Mouse (Mus musculus) lung, postnatal 36 days (tissue): Measurements from ENCODE around the gene Kctd2.
"Not testable (repeated sequence)": the region's sequence is repeated elsewhere in the genome, so short reads cannot be mapped to it uniquely, and the experiment has no call there.

Experiments used
- DNase-seq: peaks from one replicate; pipeline ENCODE4 v3.0.0; 2022; ENCODE audit warnings: mixed read lengths

Gene Kctd2

DNA sequence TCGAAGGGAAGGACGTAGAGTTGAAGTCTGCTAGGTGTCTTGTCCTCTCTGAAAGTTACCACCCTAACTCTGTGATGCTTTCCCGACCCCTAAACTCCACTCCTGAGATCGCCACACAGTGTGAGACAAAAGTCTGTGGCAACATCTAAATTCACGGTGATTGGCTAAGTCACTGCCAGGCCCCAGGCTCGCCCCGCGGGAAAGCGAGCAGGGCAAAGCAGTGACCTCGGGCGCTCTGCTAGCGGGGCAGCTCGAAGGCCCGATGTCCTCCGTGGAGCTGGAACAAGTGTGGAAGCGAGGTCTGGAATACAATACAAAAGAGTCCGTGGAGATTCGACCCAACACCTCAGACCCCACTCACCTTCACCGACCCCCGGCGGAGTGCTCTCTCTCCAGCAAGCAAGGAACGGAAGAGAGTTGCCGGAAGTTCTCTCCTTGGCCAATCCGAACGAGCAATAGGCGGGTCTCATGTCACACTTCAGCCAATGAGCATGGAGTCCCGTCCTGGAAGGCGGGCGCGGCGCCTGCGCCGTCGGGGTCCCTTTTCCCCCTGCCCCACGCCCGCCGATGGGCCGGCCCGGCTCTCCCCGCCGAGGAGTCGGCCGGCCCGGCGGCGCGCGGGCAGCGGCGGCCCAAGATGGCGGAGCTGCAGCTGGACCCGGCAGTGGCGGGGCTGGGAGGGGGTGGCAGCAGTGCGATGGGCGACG, at the start of gene Kctd2, which contains the start of gene Atp5h:
Gene Kctd2, plus strand, starts transcription at position 598 of the 707 bp plus-strand sequence.
Gene Atp5h, minus strand, starts transcription at position 432 of the 707 bp plus-strand sequence.
- DNase-seq = peak; percentile 97

DNA sequence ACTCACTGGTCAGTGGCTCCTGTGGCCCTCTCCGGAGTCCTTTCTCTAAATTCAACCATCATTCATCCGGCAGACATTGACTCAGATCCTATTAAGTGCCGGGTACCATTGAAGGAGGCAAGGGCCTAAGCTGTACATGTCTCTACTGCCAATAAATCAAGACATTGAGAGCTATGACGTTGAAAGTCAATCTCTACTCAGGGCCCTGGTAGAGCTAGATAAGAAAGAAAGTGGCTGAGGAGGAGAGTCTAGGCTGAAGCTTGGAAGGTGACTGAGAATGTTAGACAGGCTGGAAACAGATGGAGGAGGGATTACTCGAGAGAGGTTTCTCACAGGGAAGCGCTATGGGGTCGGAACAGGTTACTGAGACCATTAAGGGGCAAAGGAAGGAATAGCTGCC, 49.6 kb upstream of the Kctd2 start:
- DNase-seq = no peak

DNA sequence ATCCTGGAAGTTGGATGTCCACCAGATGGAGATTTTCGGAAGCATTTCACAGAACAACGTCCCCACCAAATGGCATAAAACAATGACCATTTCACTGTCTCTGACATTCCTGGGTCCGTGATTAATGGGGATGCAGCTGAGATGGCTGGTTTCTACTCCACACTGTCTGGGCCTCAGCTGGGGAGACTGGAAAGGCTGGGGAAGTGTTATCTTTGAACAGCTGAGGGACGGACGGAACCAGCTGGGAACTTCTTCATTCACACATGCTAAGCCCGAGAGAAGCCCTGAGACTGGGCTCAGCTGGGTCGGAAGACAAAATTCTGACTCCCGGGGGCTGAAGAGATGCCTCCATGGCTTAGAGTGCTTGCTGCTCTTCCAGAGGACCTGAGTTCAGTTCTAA, 48.6 kb upstream of the Kctd2 start:
- no peak for DNase-seq

DNA sequence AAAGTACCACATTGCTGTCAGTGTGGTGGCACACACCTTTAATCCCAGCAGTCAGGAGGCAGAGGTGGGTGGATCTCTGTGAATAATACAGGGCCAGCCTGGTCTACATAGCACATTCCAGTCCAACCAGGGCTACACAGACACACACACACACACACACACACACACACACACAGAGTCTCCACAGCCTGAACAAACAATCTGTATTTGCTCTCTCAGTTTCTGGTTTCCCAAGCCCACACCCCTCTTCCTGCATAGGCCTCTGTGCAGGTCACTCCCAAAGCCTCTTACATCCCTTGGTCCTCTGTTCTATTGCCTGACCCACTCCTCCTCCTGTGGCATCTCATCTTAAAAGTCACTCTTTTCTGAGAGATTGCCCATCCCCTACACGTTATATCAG, 47.9 kb upstream of the Kctd2 start:
- no peak for DNase-seq

DNA sequence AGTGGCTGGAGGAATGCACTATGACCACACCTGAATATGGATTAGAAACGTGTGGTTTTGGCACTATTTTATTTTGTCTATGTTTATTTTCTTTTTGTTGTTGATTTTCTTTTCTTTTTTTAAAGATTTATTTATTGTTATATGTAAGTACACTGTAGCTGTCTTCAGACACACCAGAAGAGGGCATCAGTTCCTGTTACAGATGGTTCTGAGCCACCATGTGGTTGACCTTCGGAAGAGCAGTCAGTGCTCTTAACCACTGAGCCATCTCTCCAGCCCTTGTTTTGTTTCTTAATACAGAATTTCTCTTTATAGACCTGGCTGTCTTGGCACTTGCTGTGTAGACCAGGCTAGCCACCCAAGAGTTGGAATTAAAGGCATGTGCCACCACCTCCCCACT, 47.2 kb upstream of the Kctd2 start:
- no peak for DNase-seq

GRCm38 (mm10) chr11:115373805-115374694, 45.9 kb upstream of the Kctd2 start:
- DNase-seq = peak; percentile 79

DNA sequence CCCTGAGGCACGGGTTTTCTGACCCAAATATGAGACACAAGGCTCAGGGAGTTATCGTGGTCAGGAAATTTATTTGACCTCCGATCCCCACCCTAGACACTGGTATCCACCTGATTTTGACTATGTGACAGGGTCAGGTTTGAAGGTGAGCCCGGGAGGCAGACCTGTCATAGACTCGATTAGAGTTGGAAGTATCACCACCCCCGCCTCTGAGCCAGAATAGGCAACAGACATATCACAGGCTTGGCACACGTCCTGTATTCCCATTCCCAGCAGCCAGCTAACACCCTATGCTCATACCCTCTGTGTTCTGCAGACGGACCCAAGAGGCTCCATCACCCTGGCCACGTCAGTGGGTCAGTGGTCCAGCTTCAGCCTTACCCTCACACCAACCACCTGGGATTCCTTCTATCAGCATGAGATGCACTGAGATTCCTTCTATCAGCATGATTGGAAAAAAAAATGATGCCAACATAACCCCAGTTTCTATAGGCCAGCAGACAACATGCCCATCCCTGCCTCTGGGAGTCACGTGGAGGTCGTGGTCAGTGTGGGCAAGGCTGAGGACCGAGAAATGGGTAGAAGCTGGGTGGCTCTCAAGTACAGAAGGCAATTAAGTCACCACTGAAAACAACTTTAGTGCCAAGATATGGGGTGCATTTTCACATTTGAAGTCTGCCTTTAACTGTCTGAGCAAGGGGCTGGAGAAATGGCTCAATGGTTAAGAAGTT, 45.1 kb upstream of the Kctd2 start:
- no peak for DNase-seq

GRCm38 (mm10) chr11:115376722-115377121, 43.2 kb upstream of the Kctd2 start:
- no peak for DNase-seq

GRCm38 (mm10) chr11:115377254-115377653, 42.7 kb upstream of the Kctd2 start:
- no peak for DNase-seq

GRCm38 (mm10) chr11:115377854-115378253, 42.1 kb upstream of the Kctd2 start:
- no peak for DNase-seq

- no peak for DNase-seq
These were observed 38.7 kb upstream of the Kctd2 start for GRCm38 (mm10) chr11:115381276-115381675.

- peak; percentile 96 for DNase-seq
These were observed 38.0 kb upstream of the Kctd2 start, which contains the start of gene Cdr2l for GRCm38 (mm10) chr11:115381743-115382539. Gene Cdr2l (plus strand): TSS chr11:115381916.

DNA sequence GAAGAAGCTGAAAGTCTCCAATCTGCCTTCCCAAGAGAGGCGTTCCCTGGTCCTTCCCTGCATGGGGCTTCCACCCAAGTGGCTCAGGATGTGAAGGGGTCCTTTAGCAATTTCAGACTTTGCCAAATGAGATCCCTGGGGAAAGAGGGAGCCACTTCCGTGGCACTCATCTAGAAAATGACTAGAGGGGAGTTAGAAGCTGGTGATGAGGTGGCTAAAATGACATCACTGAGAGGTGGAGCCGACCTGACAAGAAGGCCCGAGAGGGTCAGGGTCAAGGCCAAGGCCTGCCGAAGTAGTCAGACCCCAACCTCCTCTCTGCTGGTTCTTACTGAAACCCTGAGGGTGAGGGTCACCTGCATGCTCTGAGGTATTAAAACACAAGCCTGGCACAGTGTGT, 37.0 kb upstream of the Kctd2 start:
- no peak for DNase-seq

DNA sequence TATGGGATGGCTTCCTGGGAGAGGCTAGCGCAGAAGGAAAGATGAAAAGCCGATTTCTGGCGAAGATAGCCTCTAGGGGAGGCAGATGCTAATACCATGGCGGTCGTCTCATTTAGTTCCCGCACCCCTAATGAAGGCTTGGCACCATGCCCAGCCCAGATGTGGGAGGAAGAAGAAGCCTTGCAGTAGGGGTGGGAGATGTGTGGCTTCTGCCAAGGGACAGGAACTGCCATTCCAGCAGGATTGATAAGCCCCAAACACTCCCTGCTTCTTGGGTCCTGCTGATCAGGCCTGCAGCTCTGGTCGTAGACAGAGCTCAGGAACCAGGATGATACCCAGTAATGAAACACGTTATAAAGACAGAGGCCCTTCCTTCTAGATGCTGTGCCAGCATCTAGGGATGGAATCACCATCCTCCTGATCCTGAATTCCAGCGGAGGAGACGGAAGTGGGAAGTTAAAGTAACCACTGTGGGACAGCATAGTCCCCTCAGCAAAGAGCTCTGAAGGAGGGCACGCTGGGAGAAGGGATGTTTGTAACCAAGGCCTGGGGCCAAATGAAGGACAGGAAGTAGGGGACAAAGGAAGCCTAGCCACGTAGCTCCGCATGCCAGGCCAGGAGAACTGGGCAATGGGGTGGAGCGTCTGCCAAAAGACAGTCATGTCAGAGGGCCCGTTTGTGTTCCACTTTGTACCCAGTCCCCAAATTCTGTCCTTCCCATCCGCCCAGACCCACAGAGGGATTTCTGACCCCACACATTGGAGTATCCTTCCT, 36.0 kb upstream of the Kctd2 start:
- DNase-seq = peak; percentile 58

DNA sequence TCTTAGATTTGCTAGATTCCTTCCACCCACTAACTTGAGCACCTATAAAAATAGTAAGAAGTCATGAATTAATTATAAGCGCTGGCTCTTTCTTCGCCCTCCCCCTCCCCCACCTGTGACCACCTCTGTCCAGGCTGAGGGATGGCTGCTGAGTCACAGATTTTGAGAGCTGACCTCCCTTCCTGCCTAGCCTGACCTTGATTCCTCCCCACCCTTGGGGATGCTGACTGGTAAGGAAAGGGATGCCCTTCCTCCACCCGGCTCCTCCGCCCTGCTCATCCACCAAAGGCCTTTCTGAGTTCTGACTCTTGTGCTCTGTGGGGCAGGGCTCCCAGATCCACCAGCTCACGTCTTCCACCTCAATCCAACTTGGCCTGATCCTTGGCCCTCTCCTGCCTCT, 35.3 kb upstream of the Kctd2 start:
- no peak for DNase-seq

- DNase-seq = not testable (repeated sequence)
These were observed 33.1 kb upstream of the Kctd2 start for GRCm38 (mm10) chr11:115386859-115387258.

DNA sequence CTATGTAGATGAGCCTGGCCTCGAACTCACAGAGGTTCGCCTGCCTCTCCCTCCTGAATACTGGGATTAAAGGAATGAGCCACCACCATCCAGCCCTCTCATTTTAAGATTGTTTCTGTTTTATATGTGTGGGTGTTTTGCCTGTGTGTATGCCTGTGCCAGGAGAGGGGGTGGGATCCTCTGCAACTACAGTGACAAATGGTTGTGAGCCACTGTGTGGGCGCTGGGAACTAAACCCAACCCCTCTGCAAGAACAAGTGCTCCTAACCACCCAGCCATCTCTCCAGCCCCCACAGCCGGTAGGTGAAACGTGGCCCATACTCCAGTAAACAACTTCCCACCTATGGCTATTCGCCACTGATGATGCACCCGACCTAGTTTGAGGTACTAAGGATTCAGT, 28.6 kb upstream of the Kctd2 start:
- DNase-seq = no peak

GRCm38 (mm10) chr11:115393721-115394325, 26.1 kb upstream of the Kctd2 start:
- no peak for DNase-seq

- DNase-seq = no peak
These were observed 21.8 kb upstream of the Kctd2 start for GRCm38 (mm10) chr11:115398085-115398484.

GRCm38 (mm10) chr11:115400126-115400525, 19.8 kb upstream of the Kctd2 start:
- no peak for DNase-seq
